Mouse (Mus musculus) hematopoietic stem cell, adult 5-6 weeks (primary cell): ENCODE measurements around the gene Abtb2. TPM values are rescaled to one million over a fixed set of nuclear protein-coding genes. Genes with fewer than 3 reads are reported as not detected.

ENCODE experiments used
- ATAC-seq, 2 experiments: fragments of 125-278 bp in 1 of 2; replicated peaks in 1 of 2; 2 replicates each; pipeline ENCODE4 v1.8.0; 2016 to 2017; ENCODE audit warnings: inconsistent platforms in 2 of 2, mild to moderate bottlenecking in 2 of 2, moderate number of reproducible peaks in 2 of 2, low read depth in 1 of 2, moderate TSS enrichment in 1 of 2; ENCODE audit not compliant: low FRiP score in 2 of 2, poor library complexity in 2 of 2, severe bottlenecking in 2 of 2, insufficient read depth in 1 of 2, low TSS enrichment in 1 of 2
- total RNA-seq: library from RNA; stranded (forward); fragments of 172-1452, 232-1000 nt; gene quantifications from 2 replicates; pipeline ENCODE4 v1.2.3, GENCODE M21; 2017

Abtb2 gene
- total RNA-seq, 1 experiment from 2014 or later: 2.5 TPM

DNA sequence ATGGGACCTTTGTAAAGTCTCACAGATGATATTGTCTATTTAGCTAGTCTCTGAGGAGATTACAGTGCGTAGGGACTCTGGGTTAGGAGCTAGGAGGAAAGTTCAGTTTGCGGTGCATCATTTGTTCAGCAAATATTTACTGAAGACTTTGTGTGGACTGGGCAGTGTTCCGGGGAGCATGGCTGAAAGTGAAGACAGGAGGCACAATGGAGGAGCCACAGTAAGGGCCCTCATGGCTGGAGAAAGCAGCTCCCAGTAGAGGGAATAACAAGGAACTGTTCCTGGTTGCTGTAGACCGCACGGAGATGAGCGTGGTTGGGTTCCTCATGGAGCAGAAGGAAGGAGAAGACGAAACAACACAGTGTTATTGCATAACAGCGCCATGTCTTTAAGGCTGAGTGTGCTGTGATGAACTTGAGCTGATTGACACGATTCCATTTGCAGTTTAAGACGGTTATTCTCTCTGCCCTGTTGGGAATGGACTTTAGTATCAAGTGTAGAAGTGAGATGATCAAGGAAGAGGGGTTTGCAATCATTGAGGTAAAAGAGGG, 12.6 kb downstream of the Abtb2 start:
- no peak for ATAC-seq

GRCm38 (mm10) chr2:103580756-103581155, 14.6 kb downstream of the Abtb2 start:
- ATAC-seq: no peak

DNA sequence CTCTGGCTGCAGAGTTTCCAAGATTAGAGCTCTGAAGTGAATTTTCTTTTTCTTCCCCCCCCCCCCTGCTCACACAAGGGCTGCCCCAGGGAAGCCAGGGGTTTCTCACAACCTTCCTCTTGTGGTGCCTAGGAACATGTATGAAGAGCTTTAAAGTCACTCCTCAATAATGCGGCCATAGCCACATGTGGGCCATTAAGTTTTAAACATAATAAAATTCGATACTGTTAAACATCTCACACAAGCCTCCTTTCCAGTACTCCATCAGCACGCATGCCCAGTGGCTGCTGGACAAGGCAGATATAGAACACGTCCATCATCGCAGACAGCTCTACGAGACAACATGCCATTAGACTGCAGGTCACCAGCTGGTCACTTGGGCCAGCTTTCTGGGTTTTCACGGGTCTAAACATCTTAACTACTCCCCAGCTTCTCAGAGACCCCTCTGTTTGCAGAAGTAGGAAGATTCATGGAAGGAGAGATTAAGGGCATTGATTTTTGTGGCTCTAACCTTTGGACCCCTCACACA, 15.3 kb downstream of the Abtb2 start:
- no peak for ATAC-seq

DNA sequence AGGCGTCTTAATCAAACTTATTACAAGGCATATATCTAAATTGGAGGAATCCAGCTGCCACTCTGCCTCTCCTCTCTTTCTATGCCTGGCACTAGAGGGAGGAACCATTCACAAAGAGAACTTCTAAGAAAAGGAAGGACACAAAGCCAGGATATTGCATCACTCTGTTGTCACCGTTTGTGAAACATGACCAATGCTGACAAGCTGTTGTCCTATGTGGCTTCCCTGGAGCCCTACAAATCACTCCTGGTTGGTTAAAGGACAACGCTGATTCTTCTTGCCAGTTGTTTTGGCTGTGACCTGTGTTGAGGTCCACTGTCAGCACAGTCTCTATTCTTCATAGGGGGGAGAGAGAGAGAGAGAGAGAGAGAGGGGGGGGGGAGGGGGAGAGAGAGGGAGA, 17.2 kb downstream of the Abtb2 start:
- ATAC-seq: peak; percentile 57 to 84; a peak in 3 of 4 replicates

GRCm38 (mm10) chr2:103584093-103584492, 18.0 kb downstream of the Abtb2 start:
- ATAC-seq: no peak

GRCm38 (mm10) chr2:103586423-103586822, 20.3 kb downstream of the Abtb2 start:
- no peak for ATAC-seq

DNA sequence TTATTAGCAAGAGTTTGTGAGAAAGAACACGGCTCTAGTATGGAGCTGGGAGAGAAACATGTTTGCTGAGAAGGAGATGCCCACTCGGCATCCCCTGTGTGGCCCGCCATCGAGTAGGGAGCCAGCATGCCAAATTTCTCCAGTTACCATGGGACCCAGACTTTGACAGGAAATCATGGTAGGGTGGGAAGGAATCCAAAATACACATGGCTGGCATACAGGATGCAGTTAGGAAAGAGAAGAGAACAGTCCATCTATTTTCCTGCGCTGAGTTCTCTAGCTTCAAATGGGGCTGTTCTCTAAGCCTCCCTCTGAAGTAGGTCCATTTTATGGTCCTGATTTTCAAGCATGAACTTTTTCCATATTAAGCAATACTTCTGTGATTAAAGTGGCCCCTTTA, 22.7 kb downstream of the Abtb2 start:
- no peak for ATAC-seq

DNA sequence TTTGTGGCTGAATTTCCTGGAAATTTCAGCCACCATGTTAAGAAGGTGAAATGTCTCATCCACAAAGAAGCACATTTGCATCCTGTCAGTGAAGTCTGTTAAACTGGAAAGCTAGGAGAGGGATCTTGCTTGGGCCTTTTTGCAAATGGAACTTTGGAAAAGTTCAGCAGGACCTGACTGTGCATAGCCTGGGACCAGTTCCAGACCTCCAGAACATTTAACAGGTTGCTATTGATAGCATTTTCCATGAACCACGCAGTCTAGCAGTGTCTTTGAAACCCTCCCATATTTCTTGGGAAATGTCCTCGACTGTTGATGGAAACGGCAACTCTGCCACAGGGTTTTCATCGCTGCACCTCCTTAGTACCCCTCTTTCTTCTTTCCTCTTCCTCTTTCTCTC, 23.3 kb downstream of the Abtb2 start:
- ATAC-seq: no peak

GRCm38 (mm10) chr2:103590645-103591044, 24.5 kb downstream of the Abtb2 start:
- no peak for ATAC-seq

DNA sequence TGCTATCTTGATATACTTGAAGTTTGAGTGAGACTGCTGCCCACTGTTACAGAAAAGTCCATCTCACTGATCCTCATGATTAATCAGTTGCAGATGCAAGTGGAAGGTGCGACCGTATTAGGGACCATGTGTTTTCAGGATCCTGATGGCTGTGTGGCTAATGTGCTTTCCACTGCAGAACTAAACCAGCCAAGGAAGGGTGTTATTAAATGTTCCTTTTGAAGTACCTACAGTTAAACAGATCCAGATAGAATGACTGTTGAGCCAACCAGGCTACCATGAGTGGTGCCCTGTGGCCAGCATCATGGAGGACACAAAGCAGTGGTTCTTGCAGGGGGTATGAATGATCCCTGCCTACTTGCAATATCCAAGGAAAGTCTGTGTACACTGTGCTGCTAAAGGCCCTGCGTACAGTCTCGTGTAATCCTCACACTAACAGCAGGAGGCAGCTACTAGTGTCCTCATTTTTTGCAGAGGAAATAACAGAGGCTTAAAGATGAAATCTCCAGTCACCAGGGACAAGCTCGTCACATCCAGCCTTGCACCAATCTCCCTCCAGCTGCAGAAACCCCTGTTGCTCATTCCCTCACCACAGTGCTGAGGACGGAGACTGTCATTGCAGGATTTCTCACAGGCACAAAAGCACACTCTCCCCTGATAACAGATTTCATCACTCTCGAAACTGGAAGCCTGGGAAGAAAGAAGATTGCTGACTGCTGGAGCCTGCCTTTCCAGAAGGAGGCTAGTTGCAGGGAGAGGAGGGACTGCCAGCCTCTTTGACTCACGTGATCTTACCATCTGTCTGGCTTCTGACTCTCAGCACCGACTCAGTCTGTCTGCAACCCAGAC, 25.9 kb downstream of the Abtb2 start:
- no peak for ATAC-seq

- ATAC-seq: no peak
Measured at GRCm38 (mm10) chr2:103592591-103592929, 26.4 kb downstream of the Abtb2 start.

GRCm38 (mm10) chr2:103594592-103595011, 28.5 kb downstream of the Abtb2 start:
- ATAC-seq: no peak

DNA sequence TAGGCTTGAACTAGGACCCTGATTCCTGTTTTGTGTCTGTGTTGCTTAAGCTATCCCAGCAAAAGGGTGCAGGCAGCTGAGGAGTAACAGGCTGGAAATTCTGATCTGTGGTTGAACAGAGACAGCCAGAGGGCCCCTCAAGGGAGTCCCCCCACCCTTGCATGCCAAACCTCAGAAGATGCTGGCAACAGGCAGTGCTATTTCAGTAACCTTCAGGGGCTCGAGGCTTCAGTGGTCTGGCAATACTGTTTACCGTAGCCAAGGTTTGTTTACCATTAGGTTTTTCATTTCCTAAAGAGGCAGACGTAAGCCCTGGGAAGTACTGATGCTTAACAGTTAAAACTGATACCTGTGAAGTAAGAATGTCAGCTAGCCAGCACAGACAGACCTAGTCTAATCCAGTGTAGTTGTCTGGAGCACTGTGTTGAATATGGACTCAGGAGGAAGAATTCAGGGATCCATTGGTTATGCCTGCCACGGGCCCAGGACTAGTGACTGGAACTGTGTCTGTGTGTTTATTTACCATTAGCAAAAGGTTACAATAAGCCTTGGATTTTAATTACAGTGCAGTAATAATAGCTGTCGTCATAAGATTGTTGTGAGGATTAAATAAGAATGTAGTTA, 29.0 kb downstream of the Abtb2 start:
- ATAC-seq: no peak

DNA sequence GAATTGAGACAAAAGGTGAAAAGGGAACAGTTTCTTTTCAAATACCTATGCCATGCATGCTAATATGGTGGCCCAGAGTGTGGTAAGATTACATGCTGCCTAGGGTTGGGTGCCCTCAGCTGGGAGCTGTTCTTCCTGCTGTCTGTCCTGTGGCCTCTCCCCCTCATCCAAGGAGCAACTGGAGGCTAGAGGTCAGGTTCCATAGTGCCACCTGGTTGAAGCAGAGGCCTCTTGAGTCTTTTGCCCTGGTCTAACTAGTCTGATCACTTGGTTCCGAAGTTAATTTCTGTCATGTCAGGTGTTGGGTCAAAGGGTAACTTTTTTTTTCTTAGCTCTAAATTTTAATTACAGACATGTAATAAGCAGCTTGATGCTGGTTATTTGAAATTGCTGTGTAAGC, 33.2 kb downstream of the Abtb2 start:
- no peak for ATAC-seq

DNA sequence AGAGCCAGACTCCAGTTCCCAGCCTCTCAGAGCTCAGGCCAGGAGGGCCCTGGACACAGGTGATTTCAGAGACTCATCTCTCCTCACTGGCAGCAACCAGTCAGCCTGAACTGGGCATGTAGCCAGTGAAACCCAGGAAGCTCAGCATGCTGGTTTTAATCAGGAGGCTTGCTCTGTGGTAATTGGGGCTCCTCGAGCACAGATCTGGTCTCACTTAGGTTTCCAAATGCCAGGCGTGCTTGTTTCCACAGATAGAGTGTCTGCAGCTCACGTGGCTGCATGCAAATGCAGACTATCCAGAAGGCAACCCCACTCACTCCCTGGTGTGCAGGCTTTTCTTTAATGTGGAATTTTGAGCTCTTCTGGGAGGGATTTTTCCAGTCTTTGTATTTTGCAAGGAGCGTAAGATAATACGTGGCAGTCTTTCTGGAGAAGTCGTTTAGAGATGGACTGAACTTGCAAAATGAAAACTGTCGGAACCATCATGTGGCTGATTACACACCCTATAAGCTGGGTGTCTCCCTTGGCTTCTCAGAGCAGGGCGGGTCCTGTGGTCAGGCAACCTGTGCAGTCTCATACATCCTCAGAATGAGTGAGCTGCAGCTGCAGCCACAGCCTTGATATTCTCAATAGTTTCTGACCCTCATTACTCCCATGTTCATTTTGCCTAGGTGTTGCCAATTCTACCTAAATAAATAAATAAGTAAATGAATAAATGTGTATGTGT, 34.2 kb downstream of the Abtb2 start:
- no peak; a peak in 1 of 4 replicates for ATAC-seq

- no peak for ATAC-seq
Measured at GRCm38 (mm10) chr2:103601126-103601525, 35.0 kb downstream of the Abtb2 start.

GRCm38 (mm10) chr2:103601531-103601930, 35.4 kb downstream of the Abtb2 start:
- ATAC-seq: no peak

GRCm38 (mm10) chr2:103603209-103603608, 37.1 kb downstream of the Abtb2 start:
- no peak for ATAC-seq
